Mouse (Mus musculus): ENCODE measurements around the gene Gm29564.
"Not testable (repeated sequence)": the region's sequence is repeated elsewhere in the genome, so short reads cannot be mapped to it uniquely, and the experiment has no call there.

Gm29564 gene

DNA sequence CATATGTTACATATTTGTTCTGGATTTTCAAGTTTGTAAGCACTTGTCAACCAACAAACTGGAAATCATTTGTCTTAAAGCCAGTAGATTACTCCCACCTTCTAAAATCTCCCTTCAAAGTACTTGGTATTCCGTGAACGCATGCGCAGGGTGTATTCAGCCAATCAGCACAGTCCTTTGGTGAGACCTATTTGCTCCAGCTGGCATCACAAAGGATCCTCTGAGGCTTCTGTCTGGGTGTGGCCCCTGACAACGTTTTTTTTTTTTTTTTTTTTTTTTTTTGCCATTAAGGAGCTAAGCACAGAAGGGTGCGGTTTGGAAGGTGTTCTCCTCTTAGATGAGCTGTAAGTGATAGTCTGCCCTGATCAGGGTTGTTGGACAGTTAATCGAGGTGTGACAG lies at the start of gene Gm29564:
Gm29564 (plus strand) TSS at position 301 of the 400 bp plus-strand sequence.
- not testable (repeated sequence) for DNase-seq (ENCODE audit: low spot score)

Measured in ovary, adult 18-20 months (tissue).